Mouse (Mus musculus) WW6 (cell line): ENCODE results near the gene Sumo1.
"Not testable (repeated sequence)": the region's sequence is repeated elsewhere in the genome, so short reads cannot be mapped to it uniquely, and the experiment has no call there.

Experiments
- DNase-seq: peaks from one replicate; pipeline ENCODE4 v3.0.0-alpha.2; 2013; ENCODE audit warnings: low read depth, low spot score

Sumo1 gene

GRCm38 (mm10) chr1:59670641-59671168, at the start of gene Sumo1:
Gene Sumo1 (minus strand): TSS chr1:59670834.
- DNase-seq: peak; percentile 80

GRCm38 (mm10) chr1:59719900-59720299, 49.3 kb upstream of the Sumo1 start:
- no peak for DNase-seq

GRCm38 (mm10) chr1:59701766-59702165, 31.1 kb upstream of the Sumo1 start:
- DNase-seq: no peak

GRCm38 (mm10) chr1:59698207-59698606, 27.6 kb upstream of the Sumo1 start:
- DNase-seq: no peak

- peak; percentile 77 for DNase-seq
Measured at GRCm38 (mm10) chr1:59697751-59698150, 27.1 kb upstream of the Sumo1 start.

- no peak for DNase-seq
Measured at GRCm38 (mm10) chr1:59690467-59690866, 19.8 kb upstream of the Sumo1 start.

GRCm38 (mm10) chr1:59687493-59687892, 16.9 kb upstream of the Sumo1 start:
- no peak for DNase-seq

GRCm38 (mm10) chr1:59684819-59685755, 14.5 kb upstream of the Sumo1 start, which contains the start of gene Nop58:
Gene Nop58 (plus strand): TSS chr1:59684971.
- DNase-seq: peak; percentile 85

GRCm38 (mm10) chr1:59683926-59684818, 13.5 kb upstream of the Sumo1 start:
- DNase-seq: no peak

- no peak for DNase-seq
Measured at GRCm38 (mm10) chr1:59673661-59674060, 3.0 kb upstream of the Sumo1 start.

GRCm38 (mm10) chr1:59669962-59670630, 538 bp downstream of the Sumo1 start:
- DNase-seq: no peak

GRCm38 (mm10) chr1:59668871-59669270, 1.8 kb downstream of the Sumo1 start:
- DNase-seq: no peak

GRCm38 (mm10) chr1:59663456-59664135, 7.0 kb downstream of the Sumo1 start:
- DNase-seq: no peak

GRCm38 (mm10) chr1:59656244-59657171, 14.1 kb downstream of the Sumo1 start:
- no peak for DNase-seq

- no peak for DNase-seq
Measured at GRCm38 (mm10) chr1:59653243-59653911, 17.3 kb downstream of the Sumo1 start.

GRCm38 (mm10) chr1:59651201-59651819, 19.3 kb downstream of the Sumo1 start:
- DNase-seq: no peak

GRCm38 (mm10) chr1:59646502-59646901, 24.1 kb downstream of the Sumo1 start:
- not testable (repeated sequence) for DNase-seq

GRCm38 (mm10) chr1:59642488-59642887, 28.1 kb downstream of the Sumo1 start:
- DNase-seq: no peak

GRCm38 (mm10) chr1:59638371-59638770, 32.3 kb downstream of the Sumo1 start:
- no peak for DNase-seq
